Mouse (Mus musculus): ENCODE results near the gene Tulp2.
"Not testable (repeated sequence)": the region's sequence is repeated elsewhere in the genome, so short reads cannot be mapped to it uniquely, and the experiment has no call there.

The Tulp2 gene

GRCm38 (mm10) chr7:45488293-45489204, 6.9 kb downstream of the Tulp2 start, which contains the start of gene Dhdh:
Gene Dhdh (minus strand): TSS chr7:45488805.
- DNase-seq = peak; percentile 58 to 61

GRCm38 (mm10) chr7:45489578-45489977, 7.9 kb downstream of the Tulp2 start:
- no peak for DNase-seq

- no peak for DNase-seq
These were observed 9.1 kb downstream of the Tulp2 start for GRCm38 (mm10) chr7:45490822-45491221.

DNA sequence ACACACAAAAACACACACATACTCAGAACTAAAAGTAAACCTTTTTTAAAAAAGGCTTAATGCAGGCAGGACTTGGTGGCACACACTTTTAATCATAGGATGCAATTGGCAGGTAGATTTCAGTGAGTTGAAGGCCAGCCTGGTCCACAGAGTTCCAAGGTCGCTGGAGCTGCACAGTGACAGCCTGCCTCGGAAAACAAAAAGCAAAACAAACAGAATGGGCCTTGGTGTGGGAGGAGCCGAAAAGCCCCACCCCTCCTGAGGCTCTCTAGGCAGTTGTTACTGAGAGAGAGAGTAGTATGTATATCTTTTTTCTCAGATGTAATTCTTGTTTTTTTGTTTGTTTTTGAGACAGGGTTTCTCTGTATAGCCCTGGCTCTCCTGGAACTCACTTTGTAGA, 9.6 kb downstream of the Tulp2 start:
- peak in 1 of 2 experiments; percentile 52 for DNase-seq

DNA sequence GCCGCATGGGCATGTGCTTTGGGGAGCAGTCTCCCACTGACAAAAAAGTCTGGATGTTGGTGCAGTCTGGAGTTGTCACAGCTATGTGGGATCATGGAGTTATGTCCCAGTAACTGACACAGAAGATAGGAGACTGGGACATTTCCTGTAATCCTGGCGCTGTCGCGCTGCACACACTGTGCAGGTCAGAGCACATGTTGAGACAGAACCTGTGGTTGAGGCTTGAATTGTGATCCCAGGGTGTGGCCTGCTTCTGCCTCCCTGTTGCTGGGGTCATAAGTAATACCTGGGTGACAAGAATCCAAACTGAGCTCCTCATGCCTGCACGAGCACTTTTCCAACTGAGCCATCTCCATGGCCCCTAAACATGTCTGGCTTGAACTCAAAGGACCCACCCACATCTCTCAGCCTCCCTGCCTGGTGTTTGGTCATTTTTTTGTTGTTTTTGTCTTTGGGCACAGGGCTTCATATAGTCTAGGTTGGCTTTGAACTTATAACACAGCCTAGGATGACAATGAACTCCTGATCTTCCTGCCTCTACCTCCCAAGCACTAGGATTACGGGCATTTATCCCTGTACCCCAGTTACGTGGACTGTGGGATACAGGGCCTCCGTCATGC, 10.7 kb downstream of the Tulp2 start:
- DNase-seq = no peak

- no peak for DNase-seq
These were observed 11.3 kb downstream of the Tulp2 start for GRCm38 (mm10) chr7:45492951-45493350.

DNA sequence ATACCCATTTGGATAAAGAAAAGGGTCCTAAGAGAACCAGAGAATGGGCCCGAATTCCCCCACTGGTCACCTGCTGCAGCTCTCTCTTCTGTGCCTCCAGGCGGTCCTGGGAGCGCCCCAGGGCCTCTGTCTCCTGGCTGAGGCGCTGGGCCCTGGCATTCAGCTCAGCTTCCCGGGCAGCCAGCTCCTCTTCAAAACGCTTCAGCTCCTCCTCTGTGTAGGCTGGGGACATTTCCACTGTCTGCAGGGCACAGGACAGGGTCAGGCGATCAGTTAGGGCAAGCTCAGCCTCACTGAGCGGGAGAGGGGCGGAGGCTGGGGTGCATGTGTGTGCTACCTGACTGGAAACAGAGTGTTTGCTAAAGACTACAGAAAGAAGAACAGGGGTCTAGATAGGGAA, 12.9 kb downstream of the Tulp2 start:
- no peak for DNase-seq

GRCm38 (mm10) chr7:45498427-45498826, 16.8 kb downstream of the Tulp2 start:
- no peak for DNase-seq

DNA sequence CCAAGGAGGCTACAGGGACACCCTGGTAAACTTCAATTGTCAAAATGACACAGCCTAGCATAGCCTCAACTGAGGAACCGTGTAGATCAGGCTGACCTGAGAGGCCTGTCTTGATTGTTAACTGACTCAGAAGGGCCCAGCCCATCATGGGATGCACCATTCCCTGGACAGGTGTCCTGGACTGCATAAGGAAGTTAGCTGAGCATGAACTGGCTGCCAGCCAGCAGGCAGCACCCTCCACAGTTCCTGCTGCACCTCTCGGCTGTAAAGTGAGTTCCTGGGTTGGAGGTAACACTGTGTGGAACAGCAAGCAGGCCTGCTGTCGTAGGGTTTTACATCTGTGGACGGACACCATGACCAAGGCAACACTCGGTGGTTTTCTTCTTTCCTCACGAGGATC, 25.9 kb downstream of the Tulp2 start:
- peak in 1 of 2 experiments; percentile 32 for DNase-seq

- no peak for DNase-seq
These were observed 26.9 kb downstream of the Tulp2 start for GRCm38 (mm10) chr7:45508561-45508960.

DNA sequence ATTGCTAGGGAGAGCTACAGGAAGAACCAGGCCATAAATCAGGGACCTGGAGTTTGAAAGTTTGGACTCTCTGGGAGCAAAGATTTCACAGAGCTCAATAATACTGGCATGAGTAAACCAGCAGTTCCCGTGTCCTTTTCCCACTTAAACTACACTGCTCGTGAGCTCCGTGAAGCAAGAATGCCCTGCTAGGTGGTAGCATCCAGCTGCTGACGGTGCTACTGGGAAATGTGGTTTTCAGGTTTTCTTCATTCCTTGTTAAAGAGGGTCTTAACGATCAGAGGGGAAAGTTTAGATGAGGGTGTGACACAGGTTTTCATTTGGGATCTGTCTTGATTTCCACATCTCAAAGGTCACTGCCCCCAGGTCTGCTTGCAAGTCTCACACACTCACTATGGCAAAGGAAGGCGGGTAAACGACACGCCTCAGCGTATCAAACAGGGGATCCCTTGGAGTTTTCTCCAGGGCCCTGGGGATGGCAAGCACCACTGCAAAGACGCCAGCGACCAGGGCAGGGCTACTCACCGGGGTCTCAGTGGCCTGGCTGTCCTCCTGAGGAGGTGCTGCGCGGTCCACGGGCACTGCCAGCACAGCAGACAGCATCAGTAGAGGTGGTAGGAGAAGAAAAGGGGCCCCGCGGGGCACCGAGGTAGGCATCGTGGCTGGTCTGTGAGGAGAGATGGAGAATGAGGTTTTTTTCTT, 27.7 kb downstream of the Tulp2 start:
- DNase-seq = no peak

DNA sequence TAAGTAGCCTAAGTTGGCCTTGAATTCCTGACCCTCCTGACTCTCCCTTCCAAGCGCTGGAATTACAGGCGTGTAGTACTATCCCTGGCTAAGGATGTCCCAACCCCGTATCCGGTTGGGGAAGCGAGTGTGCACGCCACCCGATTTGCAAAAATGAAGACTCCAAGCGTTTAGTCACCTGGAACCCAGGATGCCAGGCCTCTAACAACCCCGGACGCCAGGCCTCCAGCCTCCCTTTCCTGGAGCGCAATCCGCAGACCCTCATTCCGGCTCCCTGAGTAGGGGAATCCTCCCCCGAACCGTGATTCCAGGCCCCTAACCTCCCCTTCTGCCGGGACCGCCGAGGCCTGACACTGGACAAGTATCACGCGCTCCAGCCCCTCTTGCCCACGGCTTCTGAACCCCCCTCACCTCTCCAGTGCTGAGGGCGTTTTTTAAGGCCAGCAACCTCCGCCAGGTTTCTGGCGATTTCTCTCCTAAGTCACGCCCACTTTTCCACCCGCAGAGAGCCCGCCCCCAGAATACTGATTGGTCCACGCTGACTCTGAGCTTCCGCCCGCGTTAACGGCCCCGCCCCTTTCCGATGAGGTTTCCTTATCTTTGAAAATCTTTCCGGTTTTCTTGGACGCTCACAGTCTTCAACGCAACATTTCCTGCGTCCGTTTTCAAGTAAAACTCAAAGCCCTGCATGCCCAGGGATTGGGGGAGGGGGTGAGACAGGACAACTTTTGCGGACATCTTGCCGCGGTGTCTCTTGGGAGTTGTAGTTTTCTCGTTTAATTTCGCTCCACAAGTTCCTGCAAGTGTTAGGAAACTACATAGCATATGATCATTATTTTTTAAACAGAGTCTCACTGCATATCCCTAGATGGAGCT, 28.5 kb downstream of the Tulp2 start, which contains the start of gene Nucb1:
TSS of gene Nucb1 (minus strand) at position 495 of the 876 bp plus-strand sequence.
- peak; percentile 95 for DNase-seq

- no peak for DNase-seq
These were observed 32.7 kb downstream of the Tulp2 start for GRCm38 (mm10) chr7:45514411-45514810.

DNA sequence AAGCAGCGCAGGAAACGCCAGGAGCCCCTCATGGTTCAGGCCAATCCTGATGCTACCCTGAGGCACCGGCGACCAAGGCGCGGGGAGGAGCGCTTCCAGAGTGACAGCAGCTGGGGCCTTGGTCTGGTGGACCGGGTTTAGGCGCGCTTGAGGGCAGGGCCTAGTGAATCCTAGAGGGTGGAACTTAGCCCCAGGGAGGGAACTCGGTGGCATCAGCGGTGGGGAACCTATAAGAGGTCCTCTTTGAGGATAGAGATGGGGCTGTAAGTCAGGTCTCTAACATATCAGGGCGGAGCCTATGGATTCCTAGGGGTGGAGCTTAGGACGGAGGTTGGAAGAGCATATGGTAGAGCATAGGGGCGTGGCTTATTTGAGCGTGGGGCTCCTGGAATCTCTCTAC, 33.8 kb downstream of the Tulp2 start:
- no peak for DNase-seq

- not testable (repeated sequence) for DNase-seq
These were observed 35.2 kb downstream of the Tulp2 start for GRCm38 (mm10) chr7:45516846-45517245.

- DNase-seq = no peak
These were observed 36.9 kb downstream of the Tulp2 start for GRCm38 (mm10) chr7:45518618-45519017.

DNA sequence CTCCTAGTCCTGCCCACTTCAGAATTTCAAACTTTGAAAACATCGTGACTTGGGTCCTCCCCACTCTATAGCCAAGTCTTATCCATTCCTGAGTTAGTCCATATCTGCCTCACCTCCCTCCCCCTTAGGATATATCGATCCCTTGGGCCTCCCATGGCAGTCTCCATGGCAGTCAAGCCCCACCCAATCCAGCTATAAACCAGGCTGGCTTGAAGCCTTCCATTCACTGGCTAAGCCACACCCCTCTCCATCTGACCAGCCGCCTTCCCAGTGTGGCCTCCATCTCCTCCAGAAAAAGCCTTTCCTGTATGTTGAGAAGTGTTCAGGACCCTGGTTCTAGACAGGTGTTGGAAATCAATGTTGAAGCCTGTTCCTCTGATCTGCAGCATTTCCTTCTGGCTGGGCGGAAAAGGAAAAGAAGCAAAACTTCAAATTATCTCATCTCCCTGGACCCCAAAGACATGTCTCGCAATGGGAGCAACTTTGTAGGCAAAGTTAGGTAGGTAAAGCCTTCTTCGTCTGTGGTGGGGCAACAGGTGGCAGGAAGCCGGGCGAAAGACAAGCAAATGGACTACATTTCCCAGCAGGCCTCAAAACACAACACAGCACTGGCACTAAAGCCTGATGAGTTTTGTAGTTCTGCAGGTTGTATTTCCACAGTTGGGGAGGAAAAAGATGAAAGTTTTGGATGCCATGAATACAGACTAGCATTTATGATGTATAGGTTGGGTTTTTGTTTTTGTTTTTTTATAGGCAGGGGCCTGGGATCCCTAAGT, 37.9 kb downstream of the Tulp2 start:
- DNase-seq = no peak

DNA sequence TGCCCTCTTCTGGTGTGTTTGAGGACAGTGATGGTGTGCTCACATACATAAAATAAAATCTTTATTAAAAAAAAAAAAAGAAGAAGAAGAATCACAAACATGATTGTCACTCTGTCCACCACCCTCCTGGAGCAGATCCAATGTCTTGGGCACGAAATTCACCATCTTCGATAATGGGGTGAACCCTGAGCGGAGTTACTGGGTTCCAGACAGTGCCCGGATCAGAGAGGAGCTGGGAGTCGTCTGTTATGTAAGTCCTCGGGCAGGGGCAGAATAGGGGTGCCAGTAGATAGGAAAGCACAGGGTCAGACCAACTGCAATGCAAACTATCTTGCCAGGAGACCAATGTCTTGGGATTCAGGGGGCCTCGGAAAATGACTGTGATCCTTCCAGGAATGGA, 38.9 kb downstream of the Tulp2 start:
- DNase-seq = no peak

DNA sequence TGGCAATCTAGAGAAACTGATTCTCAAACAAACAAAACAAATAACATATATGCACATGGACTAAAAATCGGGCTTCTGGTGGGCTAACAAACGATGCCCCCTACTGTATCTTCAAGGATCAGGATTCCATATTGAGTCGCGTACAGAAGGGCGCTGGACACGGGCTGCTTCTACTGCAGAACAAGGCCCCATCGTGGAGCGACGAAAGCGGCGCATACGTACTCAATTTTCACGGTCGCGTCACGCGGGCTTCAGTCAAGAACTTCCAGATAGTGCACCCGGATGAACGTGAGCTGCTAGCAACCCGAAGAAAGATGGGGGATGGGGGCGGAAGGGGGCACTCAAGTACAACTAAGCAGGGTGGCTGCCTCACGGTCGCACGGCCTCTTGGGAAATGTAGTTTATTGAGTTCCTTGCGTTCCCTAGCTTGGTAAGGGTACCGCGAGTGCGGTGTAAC, 40.1 kb downstream of the Tulp2 start:
- DNase-seq = peak; percentile 89 to 90

DNA sequence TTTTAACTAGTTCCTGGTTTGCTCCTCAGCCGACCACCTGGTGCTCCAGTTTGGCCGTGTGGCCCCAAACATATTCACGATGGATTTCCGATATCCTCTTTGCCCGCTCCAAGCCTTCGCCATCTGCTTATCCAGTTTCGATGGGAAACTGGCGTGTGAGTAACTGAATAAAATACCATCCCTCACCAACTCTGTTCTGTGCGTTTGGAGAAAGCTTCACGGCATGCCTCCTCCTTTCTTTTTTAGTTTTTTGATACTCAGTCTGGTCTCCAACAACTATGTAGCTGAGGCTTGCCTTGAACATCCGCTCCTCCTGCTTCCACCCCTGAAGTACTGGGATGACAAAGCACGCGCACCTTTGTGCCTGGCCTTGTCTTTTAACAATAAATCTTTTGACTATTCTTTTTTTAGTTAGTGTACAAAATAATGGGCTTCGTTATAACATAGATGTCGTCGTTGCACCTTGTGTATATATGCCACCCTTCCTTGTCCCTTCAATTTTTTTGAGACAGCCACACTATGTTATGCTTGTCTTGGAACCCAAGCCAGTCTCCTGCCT, 40.6 kb downstream of the Tulp2 start:
- no peak for DNase-seq

Data from kidney, adult 8-10 months (tissue).